Mouse (Mus musculus): ENCODE results near the gene Tbcd. TPM values are rescaled to one million over a fixed set of nuclear protein-coding genes. Genes with fewer than 3 reads are reported as not detected.

The Tbcd gene
- polyA plus RNA-seq, 1 experiment from 2014 or later, result 16.6 TPM

- Histone ChIP-seq H3K4me1 (ENCODE audit: control insufficient read depth in 2 of 2, insufficient read depth in 2 of 2, low read length in 2 of 2) (peaks cover 3 to 4% of the 10 kb centered on the region in 2 experiments; a peak in 3 of 4 replicates), H3K4me2 (ENCODE audit: low read length) (no peak overlapping the region), H3K4me3 (ENCODE audit: control insufficient read depth in 1 of 2, insufficient read depth in 1 of 2, low read depth in 1 of 2, low read length in 2 of 2) (no peak overlapping the region), H3K9ac (ENCODE audit: low read length) (no peak overlapping the region), H3K27ac (replicated peaks in 1 of 2; ENCODE audit: control insufficient read depth in 1 of 2, insufficient read depth in 1 of 2, low read depth in 2 of 2, low read length in 2 of 2) (no peak overlapping the region), H3K36me3 (ENCODE audit: control insufficient read depth, insufficient read depth, low read length) (peaks cover 15% of the 10 kb centered on the region), H3K27me3 (ENCODE audit: control insufficient read depth, insufficient read depth, low read length) (no peaks in the 10 kb centered on the region), H3K9me3 (ENCODE audit: control insufficient read depth, low read length) (no peaks in the 10 kb centered on the region)
- 77% methylated on average over 5 of the region's 5 CpGs for WGBS
- no peak for ATAC-seq (ENCODE audit: insufficient number of reproducible peaks, insufficient read depth, low FRiP score, low read depth)
These were observed 91.6 kb downstream of the Tbcd start for GRCm38 (mm10) chr11:121543287-121543856.

DNA sequence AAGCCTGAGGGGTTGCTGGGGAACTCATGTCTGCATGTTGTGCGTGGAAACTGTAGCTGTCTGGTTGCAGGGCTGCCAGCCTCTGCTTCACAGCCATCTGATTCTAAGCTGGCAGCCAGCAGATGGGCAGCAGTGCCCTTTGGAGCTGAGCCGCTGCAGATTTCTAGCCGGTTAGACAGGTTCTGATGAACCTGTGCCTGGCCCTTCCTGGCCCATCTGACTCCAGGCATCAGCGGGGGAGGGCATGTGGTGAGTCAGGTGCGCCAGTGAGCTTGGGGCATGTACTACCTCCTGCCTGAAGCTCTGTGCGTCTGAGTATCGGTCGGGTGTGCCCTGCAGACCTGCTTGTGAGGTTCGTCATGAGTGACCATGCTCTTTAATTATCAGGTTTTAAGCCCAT lies 92.2 kb downstream of the Tbcd start:
- Histone ChIP-seq H3K36me3 (ENCODE audit: control insufficient read depth, insufficient read depth, low read length) (peaks cover 15% of the 10 kb centered on the region), H3K4me2 (ENCODE audit: low read length) (no peak overlapping the region), H3K27ac (replicated peaks in 1 of 2; ENCODE audit: control insufficient read depth in 1 of 2, insufficient read depth in 1 of 2, low read depth in 2 of 2, low read length in 2 of 2) (no peak overlapping the region), H3K27me3 (ENCODE audit: control insufficient read depth, insufficient read depth, low read length) (no peaks in the 10 kb centered on the region), H3K9ac (ENCODE audit: low read length) (no peak overlapping the region), H3K4me3 (ENCODE audit: control insufficient read depth in 1 of 2, insufficient read depth in 1 of 2, low read depth in 1 of 2, low read length in 2 of 2) (no peak overlapping the region), H3K9me3 (ENCODE audit: control insufficient read depth, low read length) (no peaks in the 10 kb centered on the region), H3K4me1 (ENCODE audit: control insufficient read depth in 2 of 2, insufficient read depth in 2 of 2, low read length in 2 of 2) (peaks cover 3 to 4% of the 10 kb centered on the region in 2 experiments; a peak in 3 of 4 replicates)
- ATAC-seq (ENCODE audit: insufficient number of reproducible peaks, insufficient read depth, low FRiP score, low read depth), result no peak
- 88% methylated on average over 9 of the region's 9 CpGs for WGBS

DNA sequence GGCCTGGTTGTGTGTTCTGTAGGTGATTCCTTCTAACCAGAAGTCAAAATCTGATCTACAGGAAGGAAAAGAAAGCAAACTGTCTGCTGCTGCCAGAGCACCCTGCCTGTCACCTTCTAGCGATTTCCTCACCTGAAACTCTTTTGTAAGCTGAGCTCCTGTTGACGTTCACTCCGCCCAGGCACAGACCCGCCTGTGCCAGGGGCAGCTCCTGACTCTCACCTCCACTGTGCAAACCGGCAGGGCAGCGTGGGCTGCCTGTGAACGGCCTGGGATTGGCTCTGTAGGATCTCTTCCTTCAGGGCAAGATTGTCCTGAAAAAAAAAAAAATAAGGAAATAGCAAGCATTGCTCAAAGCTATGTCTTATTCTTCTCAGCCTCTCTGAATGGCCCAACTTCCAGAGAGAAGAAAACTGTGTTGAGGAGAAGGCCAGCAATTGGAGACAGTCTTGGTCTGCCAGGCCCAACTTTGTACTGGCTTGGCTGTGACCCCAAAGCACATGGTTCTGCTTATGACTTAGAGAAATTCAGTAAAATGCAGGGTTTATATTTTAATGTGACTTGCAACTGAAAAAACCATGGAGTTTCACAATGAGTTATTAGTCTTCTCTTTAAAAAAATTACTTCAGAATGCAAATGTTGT lies 93.1 kb downstream of the Tbcd start:
- Histone ChIP-seq H3K9ac (ENCODE audit: low read length) (no peak overlapping the region), H3K4me1 (ENCODE audit: control insufficient read depth in 2 of 2, insufficient read depth in 2 of 2, low read length in 2 of 2) (peaks cover 9 to 13% of the 10 kb centered on the region in 2 experiments), H3K4me2 (ENCODE audit: low read length) (no peak overlapping the region), H3K9me3 (ENCODE audit: control insufficient read depth, low read length) (no peaks in the 10 kb centered on the region), H3K4me3 (ENCODE audit: control insufficient read depth in 1 of 2, insufficient read depth in 1 of 2, low read depth in 1 of 2, low read length in 2 of 2) (no peak overlapping the region), H3K27me3 (ENCODE audit: control insufficient read depth, insufficient read depth, low read length) (no peaks in the 10 kb centered on the region), H3K27ac (replicated peaks in 1 of 2; ENCODE audit: control insufficient read depth in 1 of 2, insufficient read depth in 1 of 2, low read depth in 2 of 2, low read length in 2 of 2) (no peak overlapping the region), H3K36me3 (ENCODE audit: control insufficient read depth, insufficient read depth, low read length) (peaks cover 15% of the 10 kb centered on the region)
- WGBS, result 80% methylated on average over 7 of the region's 7 CpGs
- no peak for ATAC-seq (ENCODE audit: insufficient number of reproducible peaks, insufficient read depth, low FRiP score, low read depth)

DNA sequence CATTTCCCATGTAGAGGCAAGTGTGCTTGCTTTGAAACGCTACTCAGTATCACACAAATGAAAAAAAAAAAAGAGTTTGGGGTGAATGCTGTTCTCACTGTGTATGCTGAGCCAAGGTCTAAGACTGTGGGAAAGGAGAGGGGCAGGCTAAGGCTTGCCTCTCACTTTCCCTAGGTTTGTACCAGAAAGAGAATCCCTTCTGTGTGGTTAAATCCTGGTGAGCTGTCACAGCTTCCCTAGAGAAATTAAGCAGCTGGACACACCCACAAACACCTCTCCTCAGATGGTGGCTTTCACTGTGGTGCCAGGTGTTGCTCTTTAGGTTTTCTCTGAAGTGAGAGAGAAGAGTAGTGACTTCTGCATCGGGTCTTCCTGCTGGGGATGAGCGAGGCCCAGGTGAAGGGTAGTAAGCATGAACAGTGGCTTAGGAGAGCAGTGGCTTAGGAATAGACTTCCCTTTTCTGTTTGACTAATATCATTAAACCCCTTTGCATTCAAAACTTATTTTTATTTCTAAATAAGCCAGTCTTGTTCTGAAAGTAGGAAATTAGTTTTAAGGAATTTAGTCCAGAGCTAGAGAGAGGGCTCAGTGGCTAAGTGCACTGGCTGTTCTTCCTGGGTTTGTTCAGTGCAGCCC lies 93.8 kb downstream of the Tbcd start:
- ATAC-seq (ENCODE audit: insufficient number of reproducible peaks, insufficient read depth, low FRiP score, low read depth), result no peak
- H3K9ac ChIP-seq (ENCODE audit: low read length), result no peak overlapping the region
- no peak overlapping the region for H3K27ac ChIP-seq (replicated peaks in 1 of 2; ENCODE audit: control insufficient read depth in 1 of 2, insufficient read depth in 1 of 2, low read depth in 2 of 2, low read length in 2 of 2)
- H3K4me3 ChIP-seq (ENCODE audit: control insufficient read depth in 1 of 2, insufficient read depth in 1 of 2, low read depth in 1 of 2, low read length in 2 of 2), result no peak overlapping the region
- peaks cover 11 to 19% of the 10 kb centered on the region in 2 experiments for H3K4me1 ChIP-seq (ENCODE audit: control insufficient read depth in 2 of 2, insufficient read depth in 2 of 2, low read length in 2 of 2)
- H3K36me3 ChIP-seq (ENCODE audit: control insufficient read depth, insufficient read depth, low read length), result peaks cover 15% of the 10 kb centered on the region
- H3K4me2 ChIP-seq (ENCODE audit: low read length), result no peak overlapping the region
- no peaks in the 10 kb centered on the region for H3K27me3 ChIP-seq (ENCODE audit: control insufficient read depth, insufficient read depth, low read length)
- 78% methylated on average over 3 of the region's 3 CpGs for WGBS
- no peaks in the 10 kb centered on the region for H3K9me3 ChIP-seq (ENCODE audit: control insufficient read depth, low read length)

DNA sequence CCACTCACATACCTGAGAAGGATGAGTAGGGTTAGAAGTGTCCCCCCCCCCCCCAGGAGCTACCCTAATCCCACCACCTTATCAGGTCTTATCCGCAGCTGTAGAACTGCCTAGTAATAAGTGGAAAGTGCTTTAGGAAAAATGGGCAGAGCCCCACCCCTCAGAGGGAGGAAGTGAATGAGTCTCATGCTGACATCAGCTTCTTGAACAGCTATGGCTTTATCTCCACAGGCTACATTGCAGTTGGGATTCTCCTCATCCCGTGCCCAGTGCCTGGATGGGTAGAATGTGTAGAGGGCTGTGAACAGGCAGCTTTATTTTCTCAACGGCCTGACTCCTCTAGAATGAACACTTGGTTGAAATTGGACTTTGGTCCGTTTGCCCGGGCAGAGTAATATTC lies 95.5 kb downstream of the Tbcd start:
- 62% methylated on average over 5 of the region's 5 CpGs for WGBS
- H3K27ac ChIP-seq (replicated peaks in 1 of 2; ENCODE audit: control insufficient read depth in 1 of 2, insufficient read depth in 1 of 2, low read depth in 2 of 2, low read length in 2 of 2), result no peak overlapping the region
- no peak overlapping the region for H3K9ac ChIP-seq (ENCODE audit: low read length)

DNA sequence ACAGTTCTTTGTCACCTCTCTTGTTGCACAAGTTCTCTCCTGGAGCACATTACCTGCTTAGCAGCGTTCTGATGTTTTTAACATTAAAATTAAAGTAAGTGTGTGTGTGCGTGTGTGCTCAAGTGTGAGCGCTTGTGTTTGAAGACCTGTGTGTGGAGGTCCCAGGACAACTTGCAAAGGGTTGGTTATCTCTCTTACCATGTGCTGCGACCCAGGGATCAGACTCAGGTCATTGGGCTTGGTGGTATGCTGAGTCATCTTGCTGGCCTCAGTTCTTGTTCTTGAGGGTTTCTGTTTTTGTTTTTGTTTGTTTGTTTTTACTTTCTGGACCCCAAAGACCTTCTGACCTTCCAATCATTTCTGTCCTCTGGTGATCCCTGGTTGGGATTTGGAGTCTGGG lies 96.2 kb downstream of the Tbcd start:
- no peak overlapping the region for H3K27ac ChIP-seq (replicated peaks in 1 of 2; ENCODE audit: control insufficient read depth in 1 of 2, insufficient read depth in 1 of 2, low read depth in 2 of 2, low read length in 2 of 2)
- peaks cover 16 to 24% of the 10 kb centered on the region in 2 experiments for H3K4me1 ChIP-seq (ENCODE audit: control insufficient read depth in 2 of 2, insufficient read depth in 2 of 2, low read length in 2 of 2)
- no peaks in the 10 kb centered on the region for H3K36me3 ChIP-seq (ENCODE audit: control insufficient read depth, insufficient read depth, low read length)

More for the DNA sequence above, 95.5 kb downstream of the Tbcd start:
- no peaks in the 10 kb centered on the region for H3K27me3 ChIP-seq (ENCODE audit: control insufficient read depth, insufficient read depth, low read length)
- H3K4me2 ChIP-seq (ENCODE audit: low read length), result no peak overlapping the region
- H3K4me1 ChIP-seq (ENCODE audit: control insufficient read depth in 2 of 2, insufficient read depth in 2 of 2, low read length in 2 of 2), result peaks cover 16 to 23% of the 10 kb centered on the region in 2 experiments
- H3K36me3 ChIP-seq (ENCODE audit: control insufficient read depth, insufficient read depth, low read length), result peaks cover under 1% of the 10 kb centered on the region; the same call in 1 of the 2 replicates
- no peak for ATAC-seq (ENCODE audit: insufficient number of reproducible peaks, insufficient read depth, low FRiP score, low read depth)
- no peaks in the 10 kb centered on the region for H3K9me3 ChIP-seq (ENCODE audit: control insufficient read depth, low read length)
- H3K4me3 ChIP-seq (ENCODE audit: control insufficient read depth in 1 of 2, insufficient read depth in 1 of 2, low read depth in 1 of 2, low read length in 2 of 2), result no peak overlapping the region

GRCm38 (mm10) chr11:121548996-121549842 lies 97.5 kb downstream of the Tbcd start:
- WGBS, result 65% methylated on average over 12 of the region's 12 CpGs
- H3K27me3 ChIP-seq (ENCODE audit: control insufficient read depth, insufficient read depth, low read length), result no peaks in the 10 kb centered on the region
- H3K9me3 ChIP-seq (ENCODE audit: control insufficient read depth, low read length), result no peaks in the 10 kb centered on the region
- H3K4me1 ChIP-seq (ENCODE audit: control insufficient read depth in 2 of 2, insufficient read depth in 2 of 2, low read length in 2 of 2), result peaks cover 13 to 22% of the 10 kb centered on the region in 2 experiments
- no peaks in the 10 kb centered on the region for H3K36me3 ChIP-seq (ENCODE audit: control insufficient read depth, insufficient read depth, low read length)
- no peak overlapping the region; the same call in 1 of the 2 replicates for H3K9ac ChIP-seq (ENCODE audit: low read length)
- peak overlapping the region; percentile 28; the same call in 1 of the 2 replicates for H3K4me2 ChIP-seq (ENCODE audit: low read length)
- peak overlapping the region in 1 of 2 experiments; percentile 27; a peak in 2 of 4 replicates for H3K27ac ChIP-seq (replicated peaks in 1 of 2; ENCODE audit: control insufficient read depth in 1 of 2, insufficient read depth in 1 of 2, low read depth in 2 of 2, low read length in 2 of 2)
- ATAC-seq (ENCODE audit: insufficient number of reproducible peaks, insufficient read depth, low FRiP score, low read depth), result peak; percentile 32; the same call in 1 of the 2 replicates
- H3K4me3 ChIP-seq (ENCODE audit: control insufficient read depth in 1 of 2, insufficient read depth in 1 of 2, low read depth in 1 of 2, low read length in 2 of 2), result no peak overlapping the region

More for the DNA sequence above, 96.2 kb downstream of the Tbcd start:
- H3K27me3 ChIP-seq (ENCODE audit: control insufficient read depth, insufficient read depth, low read length), result no peaks in the 10 kb centered on the region
- WGBS, result 84% methylated on average over 4 of the region's 4 CpGs
- ATAC-seq (ENCODE audit: insufficient number of reproducible peaks, insufficient read depth, low FRiP score, low read depth), result no peak
- no peak overlapping the region for H3K4me2 ChIP-seq (ENCODE audit: low read length)
- H3K4me3 ChIP-seq (ENCODE audit: control insufficient read depth in 1 of 2, insufficient read depth in 1 of 2, low read depth in 1 of 2, low read length in 2 of 2), result no peak overlapping the region
- no peak overlapping the region for H3K9ac ChIP-seq (ENCODE audit: low read length)
- H3K9me3 ChIP-seq (ENCODE audit: control insufficient read depth, low read length), result no peaks in the 10 kb centered on the region
